Comparison of ENCODE assay signal across 10 mouse cellular contexts in the genomic region with DNA sequence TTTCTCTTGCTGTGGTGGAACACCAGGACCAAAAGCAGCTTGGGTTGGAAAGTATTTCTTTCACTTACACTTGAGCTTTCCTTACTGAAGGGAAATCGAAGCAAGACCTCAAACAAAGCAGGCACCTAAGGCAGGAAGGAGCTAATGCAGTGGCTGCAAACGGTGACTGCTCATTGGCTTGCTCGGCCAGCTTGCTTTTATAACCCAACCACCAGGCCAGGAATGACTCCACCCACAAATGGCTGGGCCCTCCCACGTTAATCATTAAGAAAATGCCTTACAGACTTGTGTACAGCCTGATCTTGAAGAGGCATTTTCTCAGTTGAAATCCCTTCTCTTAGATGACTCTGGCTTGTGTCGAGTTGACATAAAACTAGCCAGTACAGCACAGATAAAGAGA. TPM values are rescaled to one million over a fixed set of nuclear protein-coding genes. Genes with fewer than 3 reads are reported as not detected.
DNase-seq lines count a peak whose midpoint lies in the region; ATAC-seq and TF ChIP-seq lines count a peak whose summit lies in the region.
"Had no signal": no experiment of that assay in that cellular context is flagged by ENCODE, and none has a peak within 500 bp of the region (broad histone marks: within the 10 kb centered on the region; RNA-seq: fewer than 3 reads in every experiment).

No protein-coding gene starts in this region.

- H3K9me3 ChIP-seq in midbrain, embryonic 10.5 days (replicated peaks), result no peaks in the 10 kb centered on the region
- H3K9me3 ChIP-seq in midbrain, postnatal 0 days (ENCODE audit: low read length), result no peaks in the 10 kb centered on the region
- H3K9me3 ChIP-seq in limb, embryonic 14.5 days (ENCODE audit: control insufficient read depth, low read length), result no peaks in the 10 kb centered on the region
- no peaks in the 10 kb centered on the region for H3K9me3 ChIP-seq in stomach, embryonic 15.5 days
- H3K9me3 ChIP-seq: neural tube, embryonic 12.5 days had no signal

- H3K36me3 ChIP-seq in midbrain, embryonic 10.5 days, result 0 out of 2 replicates have a peak, but pooled peaks cover 2% of the 10 kb centered on the region
- no peaks in the 10 kb centered on the region for H3K36me3 ChIP-seq in midbrain, postnatal 0 days (ENCODE audit: insufficient read depth, low read length)
- no peaks in the 10 kb centered on the region for H3K36me3 ChIP-seq in limb, embryonic 14.5 days (ENCODE audit: control insufficient read depth, insufficient read depth, low read length)
- no peaks in the 10 kb centered on the region for H3K36me3 ChIP-seq in stomach, embryonic 15.5 days

- no peaks in the 10 kb centered on the region for H3K27me3 ChIP-seq in midbrain, embryonic 10.5 days (ENCODE audit: low read depth, poor library complexity, severe bottlenecking)
- no peaks in the 10 kb centered on the region for H3K27me3 ChIP-seq in midbrain, postnatal 0 days (ENCODE audit: insufficient read depth, low read length)
- no peaks in the 10 kb centered on the region for H3K27me3 ChIP-seq in limb, embryonic 14.5 days (ENCODE audit: control insufficient read depth, insufficient read depth, low read length)
- no peaks in the 10 kb centered on the region for H3K27me3 ChIP-seq in stomach, embryonic 15.5 days (replicated peaks)
- H3K27me3 ChIP-seq: neural tube, embryonic 12.5 days had no signal

- H3K4me2 ChIP-seq in midbrain, postnatal 0 days (ENCODE audit: low read depth, low read length, poor library complexity, severe bottlenecking), result no peak overlapping the region
- H3K4me2 ChIP-seq in limb, embryonic 14.5 days (replicated peaks; ENCODE audit: low read depth, low read length, severe bottlenecking), result no peak overlapping the region
- peak overlapping the region; percentile 10; the same call in 1 of the 2 replicates for H3K4me2 ChIP-seq in stomach, embryonic 15.5 days
- H3K4me2 ChIP-seq: neural tube, embryonic 12.5 days had no signal

- H3K4me3 ChIP-seq in midbrain, embryonic 10.5 days, result no peak overlapping the region
- no peak overlapping the region for H3K4me3 ChIP-seq in midbrain, postnatal 0 days (ENCODE audit: low read depth, low read length)
- no peak overlapping the region for H3K4me3 ChIP-seq in limb, embryonic 14.5 days (replicated peaks; ENCODE audit: low read length)
- no peak overlapping the region for H3K4me3 ChIP-seq in stomach, embryonic 15.5 days (replicated peaks)
- H3K4me3 ChIP-seq: neural tube, embryonic 12.5 days had no signal

- no peak for TF ChIP-seq POLR2A in limb, embryonic 14.5 days (IDR thresholded peaks at IDR 0.05; ENCODE audit: borderline replicate concordance, extremely low read depth, insufficient read depth, insufficient read length)

- no peak for DNase-seq in midbrain, embryonic 10.5 days (ENCODE audit: low spot score)
- DNase-seq in midbrain, postnatal 0 days (ENCODE audit: low spot score), result no peak
- no peak for DNase-seq in limb, embryonic 14.5 days (ENCODE audit: low spot score)
- DNase-seq in frontal cortex, postnatal 25 days (ENCODE audit: low spot score in 2 of 2), result no peak
- DNase-seq in cerebellum, adult 11-12 months, result no peak
- DNase-seq in cerebellum, postnatal 14 days, result no peak
- DNase-seq: forebrain, postnatal 0 days had no signal

- H3K4me1 ChIP-seq in midbrain, embryonic 10.5 days, result peaks cover 48% of the 10 kb centered on the region
- H3K4me1 ChIP-seq in midbrain, postnatal 0 days (ENCODE audit: insufficient read depth, low read length), result peaks cover 8% of the 10 kb centered on the region
- H3K4me1 ChIP-seq in limb, embryonic 14.5 days (ENCODE audit: control insufficient read depth, insufficient read depth, low read length), result peaks cover 10% of the 10 kb centered on the region
- peaks cover 6% of the 10 kb centered on the region for H3K4me1 ChIP-seq in stomach, embryonic 15.5 days

- no peak overlapping the region for H3K9ac ChIP-seq in midbrain, postnatal 0 days (replicated peaks; ENCODE audit: low read length, poor library complexity, severe bottlenecking)
- H3K9ac ChIP-seq in limb, embryonic 14.5 days (ENCODE audit: low read depth, low read length, severe bottlenecking), result no peak overlapping the region
- no peak overlapping the region for H3K9ac ChIP-seq in stomach, embryonic 15.5 days
- H3K9ac ChIP-seq: forebrain, postnatal 0 days; neural tube, embryonic 12.5 days had no signal

- H3K27ac ChIP-seq in midbrain, embryonic 10.5 days (replicated peaks), result peak overlapping the region; percentile 2; the same call in 1 of the 2 replicates
- no peak overlapping the region for H3K27ac ChIP-seq in midbrain, postnatal 0 days (ENCODE audit: low read depth, low read length)
- 0 out of 2 replicates have a peak overlapping the region, but pooled peaks have one; percentile 48 for H3K27ac ChIP-seq in limb, embryonic 14.5 days (replicated peaks; ENCODE audit: low read depth, low read length)
- peak overlapping the region; percentile 55; the same call in 1 of the 2 replicates for H3K27ac ChIP-seq in stomach, embryonic 15.5 days
- H3K27ac ChIP-seq: neural tube, embryonic 12.5 days had no signal

- no peak for ATAC-seq in midbrain, postnatal 0 days (ENCODE audit: low FRiP score)
- ATAC-seq in erythroid progenitor cell, adult 5-6 weeks (replicated peaks; ENCODE audit: low FRiP score, poor library complexity, severe bottlenecking), result peak; percentile 65
- no peak for ATAC-seq in limb, embryonic 14.5 days (ENCODE audit: low FRiP score, low read depth)
- no peak for ATAC-seq in stomach, embryonic 15.5 days (ENCODE audit: insufficient read depth, low FRiP score, low read depth)
- ATAC-seq: forebrain, postnatal 0 days had no signal

- 75% methylated on average over 5 of the region's 5 CpGs for WGBS in midbrain, embryonic 10.5 days
- 68% methylated on average over 5 of the region's 5 CpGs for WGBS in midbrain, postnatal 0 days
- WGBS in limb, embryonic 14.5 days, result 42% methylated on average over 5 of the region's 5 CpGs
- 51% methylated on average over 5 of the region's 5 CpGs for WGBS in stomach, embryonic 15.5 days

- no peak for TF ChIP-seq CTCF in midbrain, postnatal 0 days (IDR thresholded peaks at IDR 0.05)

RNA-seq across cellular contexts. Expression of a gene that starts 3.2 kb away (rescaled TPM):
- polyA plus RNA-seq in midbrain, embryonic 10.5 days (2016; fragmentation: Nextera tagmentation; extraction: Ambion mirVana), result 13.7 and 14.0 TPM in 2 replicates
- 45.6 and 58.3 TPM in 2 replicates for total RNA-seq in midbrain, postnatal 0 days (2014; rRNA removed)
- polyA plus RNA-seq in midbrain, postnatal 0 days (2015; fragmentation: Nextera tagmentation; extraction: Ambion mirVana), result 8.5 and 9.5 TPM in 2 replicates
- total RNA-seq in erythroid progenitor cell, adult 5-6 weeks (2015; ENCODE audit: low replicate concordance), result 158 and 188 TPM in 2 replicates
- 102 and 103 TPM in 2 replicates for total RNA-seq in erythroid progenitor cell, adult 5-6 weeks (2017; ENCODE audit: low replicate concordance)
- 104 and 111 TPM in 2 replicates for polyA plus RNA-seq in limb, embryonic 14.5 days (2012; rRNA removed)
- polyA plus RNA-seq in limb, embryonic 14.5 days (2014; fragmentation: Nextera tagmentation; extraction: Ambion mirVana), result 37.1 and 37.6 TPM in 2 replicates
- polyA plus RNA-seq in stomach, embryonic 15.5 days (2015; fragmentation: Nextera tagmentation; extraction: Ambion mirVana), result 30.1 and 30.5 TPM in 2 replicates
